Mouse (Mus musculus) ovary, adult 18-20 months (tissue): ENCODE measurements around the gene Fank1.
"Not testable (repeated sequence)": the region's sequence is repeated elsewhere in the genome, so short reads cannot be mapped to it uniquely, and the experiment has no call there.

Source experiments
- DNase-seq: peaks from one replicate; pipeline ENCODE4 v3.0.0; 2022; ENCODE audit warnings: low spot score, mixed read lengths

Fank1 gene

DNA sequence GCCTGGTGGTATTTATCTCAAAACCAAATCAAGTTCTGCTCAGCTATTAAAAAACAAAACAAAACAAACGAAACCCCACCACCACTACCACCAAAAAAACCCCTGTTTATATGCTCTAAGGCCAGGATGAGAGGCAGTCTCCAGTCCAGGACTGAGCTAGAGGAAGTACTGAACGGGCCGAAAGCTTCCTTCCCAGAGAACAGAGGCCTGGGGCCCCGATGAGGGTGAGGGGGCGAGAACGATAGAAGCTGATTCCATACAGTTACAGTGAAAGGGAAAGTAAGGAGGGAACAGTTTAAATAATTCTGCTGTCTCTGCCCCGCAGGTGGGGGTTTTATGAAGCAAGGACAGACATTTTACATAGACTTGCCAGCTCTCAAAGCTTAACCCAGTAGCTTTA lies 52.9 kb downstream of the Fank1 start:
- DNase-seq, result no peak

DNA sequence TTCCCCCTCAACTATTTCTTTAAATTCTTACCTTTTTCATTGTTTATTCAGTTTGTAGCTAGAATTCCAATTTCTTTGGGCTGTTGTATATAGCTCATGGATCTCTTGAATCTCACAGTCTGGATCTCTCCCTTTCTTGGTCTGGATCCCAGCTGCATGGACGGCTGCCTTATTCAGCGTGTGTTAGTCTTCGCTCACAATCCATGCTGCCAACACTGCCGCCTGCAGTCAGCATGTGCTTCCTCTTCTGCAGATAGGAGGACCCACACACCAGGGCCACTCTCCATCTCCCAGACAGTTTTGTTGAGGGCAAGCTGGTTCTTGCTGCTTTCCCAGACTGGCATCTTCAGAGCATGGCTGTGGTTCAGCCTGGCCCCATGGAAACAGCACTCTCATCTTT lies 62.9 kb downstream of the Fank1 start:
- no peak for DNase-seq

DNA sequence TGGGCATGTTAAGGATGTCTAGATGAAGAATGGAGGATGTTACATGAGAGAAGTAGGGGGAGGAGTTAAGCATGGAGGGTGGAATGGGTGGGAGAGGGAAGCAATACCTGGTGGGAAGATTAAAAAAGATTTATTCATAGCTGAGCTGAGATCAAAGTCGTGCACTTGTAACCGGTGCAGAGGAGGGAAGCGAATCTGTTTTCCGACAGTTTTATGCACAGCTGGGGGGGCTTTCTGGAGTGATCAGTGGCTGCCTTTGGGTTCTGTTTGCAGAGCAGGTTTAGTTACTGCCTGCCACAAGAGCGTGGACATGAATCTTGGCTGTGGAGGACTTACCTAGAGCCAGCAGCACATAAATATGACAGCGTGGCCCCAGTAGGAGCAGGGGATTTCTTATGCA lies 65.4 kb downstream of the Fank1 start:
- no peak for DNase-seq

DNA sequence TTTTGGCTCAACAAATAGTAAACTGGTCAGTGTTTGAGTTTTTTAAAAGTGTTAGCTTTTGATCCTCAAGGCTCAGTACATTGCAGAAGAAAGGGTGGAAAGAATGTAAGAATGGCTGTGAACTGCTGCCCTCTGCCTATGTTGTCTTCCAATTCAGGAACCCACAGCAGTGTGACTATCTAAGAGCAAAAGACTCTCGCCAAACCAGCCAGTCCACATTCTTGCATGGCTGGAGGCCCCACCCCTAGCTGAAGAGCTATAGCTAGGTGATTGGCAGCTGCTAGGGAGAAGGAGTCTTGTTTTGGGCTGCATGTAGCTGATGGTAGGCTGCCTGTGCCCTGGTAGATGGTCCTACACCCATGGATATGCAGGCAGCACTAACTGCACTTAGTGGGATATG lies 70.5 kb downstream of the Fank1 start:
- DNase-seq, result no peak

DNA sequence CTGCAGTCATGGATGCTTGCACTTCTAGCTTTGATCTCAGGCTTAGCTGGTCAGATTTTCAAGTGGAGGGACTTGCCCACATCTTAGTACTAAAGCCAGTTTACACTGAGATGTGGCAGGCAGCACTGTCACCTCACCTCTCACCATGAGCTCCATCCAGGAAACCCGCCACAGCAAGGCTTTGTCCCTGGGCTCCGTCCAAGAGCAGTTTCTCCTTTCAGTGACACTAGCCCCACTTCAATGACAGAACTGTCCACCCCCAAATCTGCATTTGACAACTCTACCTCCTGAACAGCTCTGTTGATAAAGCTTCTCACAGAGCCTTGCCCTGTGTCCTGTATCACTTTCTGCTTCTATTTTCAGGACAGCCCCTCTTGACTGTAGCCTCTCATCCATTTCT lies 71.5 kb downstream of the Fank1 start:
- no peak for DNase-seq

DNA sequence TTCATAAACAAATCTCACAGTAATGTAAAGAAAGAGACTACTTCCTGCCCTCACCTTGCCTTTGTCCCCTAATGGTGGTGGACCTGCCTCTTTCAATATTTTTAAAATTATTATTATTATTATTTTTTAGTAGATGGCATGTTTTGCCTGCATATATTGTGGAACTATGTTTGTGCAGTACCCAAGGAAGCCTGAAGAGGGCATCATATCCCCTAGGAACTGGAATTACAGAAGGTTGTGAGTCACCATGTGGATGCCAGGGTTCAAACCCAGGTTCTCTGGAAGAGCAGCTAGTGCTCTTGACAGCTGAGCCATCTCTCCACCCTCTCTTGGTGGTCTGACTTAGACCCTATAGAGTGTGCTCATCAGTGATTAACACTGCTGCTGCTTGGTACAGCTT lies 74.1 kb downstream of the Fank1 start:
- DNase-seq, result no peak

DNA sequence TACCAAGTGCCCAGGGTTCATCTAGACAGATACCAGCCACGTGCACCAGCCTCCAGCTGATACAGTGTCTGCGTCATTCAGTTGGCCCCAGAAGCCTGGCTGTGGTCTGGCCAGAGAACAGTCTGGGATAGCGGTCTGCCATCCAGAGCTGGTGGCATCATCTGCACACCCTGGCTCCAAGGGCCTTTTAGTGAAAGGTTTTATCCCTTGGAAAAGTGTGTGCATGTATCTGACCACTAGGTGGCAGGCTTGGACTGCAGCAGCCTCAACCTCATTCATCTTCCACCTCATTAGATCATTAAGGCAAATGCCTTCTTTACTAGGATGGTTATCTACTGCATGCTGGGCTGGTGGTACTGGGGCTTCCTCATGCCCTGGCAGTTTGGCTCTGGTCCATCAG lies 79.6 kb downstream of the Fank1 start:
- peak; percentile 47 for DNase-seq

DNA sequence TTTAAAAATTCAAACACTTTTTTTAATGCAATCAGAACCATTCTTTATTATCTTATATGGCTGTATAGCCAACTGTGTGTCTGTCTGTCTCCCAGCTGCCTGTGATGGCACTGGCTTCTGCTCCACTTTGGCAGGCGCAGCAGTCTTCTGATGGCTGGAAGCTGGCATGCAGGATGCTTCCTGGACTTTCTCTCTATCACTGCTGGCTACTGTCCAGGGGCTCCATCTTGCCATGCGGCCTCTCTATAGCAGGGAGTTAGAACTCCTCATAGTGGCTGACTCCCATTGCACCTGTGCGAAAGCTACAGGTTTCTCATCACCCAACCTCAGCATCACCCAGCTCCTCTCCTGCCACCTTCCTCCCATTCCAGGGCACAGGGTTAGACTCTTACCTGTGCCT lies 81.8 kb downstream of the Fank1 start:
- no peak for DNase-seq

DNA sequence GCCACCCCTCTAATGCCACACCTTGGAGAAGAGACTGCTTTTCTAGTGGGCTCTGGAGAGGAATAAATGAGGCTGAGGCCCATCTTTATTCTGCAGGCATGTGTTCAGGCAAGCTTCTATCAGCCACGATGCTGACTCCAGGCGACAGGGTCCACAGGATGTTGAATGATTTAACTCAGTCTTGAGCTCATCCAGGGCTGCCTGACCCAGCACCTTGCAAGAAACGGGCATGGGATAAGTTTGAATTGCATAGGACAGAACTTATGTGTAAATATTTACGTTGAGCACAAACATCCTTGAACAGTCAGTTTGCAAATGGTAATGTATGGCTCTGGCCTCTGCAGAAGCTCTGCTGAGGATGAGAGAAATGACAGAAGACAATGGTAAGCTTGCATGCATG lies 82.9 kb downstream of the Fank1 start:
- DNase-seq, result no peak

DNA sequence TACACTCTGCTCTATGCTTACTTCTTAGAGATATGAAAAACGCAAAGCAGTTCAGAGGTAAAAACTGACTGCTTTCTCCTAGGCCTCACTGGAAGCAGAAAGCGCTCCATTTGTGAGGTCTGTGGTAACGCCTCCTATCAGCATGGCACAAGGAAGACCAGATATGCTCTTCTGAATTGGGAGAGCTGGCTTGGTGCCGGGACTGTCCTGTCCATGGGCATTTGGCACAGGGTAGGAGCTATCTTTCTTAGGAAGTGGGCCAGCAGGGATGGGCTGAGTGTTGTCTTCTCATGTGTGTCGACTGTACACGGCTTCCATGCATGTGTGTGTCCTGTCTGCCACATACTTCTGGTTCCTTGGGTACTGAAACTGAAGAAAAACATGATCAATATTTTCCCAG lies 85.6 kb downstream of the Fank1 start:
- peak; percentile 34 for DNase-seq

DNA sequence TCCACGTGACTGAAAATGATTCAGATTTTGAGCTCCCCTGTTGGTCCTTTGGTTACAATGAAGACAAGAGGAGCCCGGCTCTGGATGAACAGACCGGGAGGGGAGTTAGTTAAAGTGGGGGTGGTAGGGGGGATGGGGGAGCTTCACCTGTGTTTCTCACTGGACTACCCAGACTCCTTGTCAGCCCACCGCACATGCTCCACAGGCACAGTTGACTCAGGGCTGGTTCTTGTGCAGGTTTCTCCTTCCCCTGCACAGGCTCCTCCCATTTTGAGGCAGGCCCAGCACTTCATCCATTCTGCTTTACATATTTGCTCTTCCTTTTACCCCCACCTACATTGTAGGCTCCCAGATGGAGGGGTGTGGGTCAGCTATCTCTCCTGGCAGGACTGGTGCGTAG lies 86.1 kb downstream of the Fank1 start:
- DNase-seq, result no peak

DNA sequence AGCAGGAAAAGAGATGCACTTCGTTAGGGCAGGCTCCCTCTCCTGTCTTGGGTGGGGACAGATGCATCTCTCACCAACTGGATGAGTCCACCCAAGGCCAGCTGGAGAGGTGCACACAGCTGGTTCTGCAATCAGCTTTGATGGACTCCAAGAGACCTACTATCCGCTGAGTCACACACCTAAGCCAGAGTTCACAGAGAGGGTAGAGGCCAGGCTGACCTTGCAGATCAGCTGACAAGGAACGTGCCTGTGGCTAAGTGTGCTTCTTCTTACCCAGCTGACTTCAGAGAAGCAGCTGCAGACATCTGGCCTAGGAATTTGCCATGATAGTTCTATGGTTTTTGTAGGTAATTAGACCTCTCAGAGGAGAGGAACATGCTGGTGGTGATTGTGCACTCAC lies 86.5 kb downstream of the Fank1 start:
- DNase-seq, result no peak

DNA sequence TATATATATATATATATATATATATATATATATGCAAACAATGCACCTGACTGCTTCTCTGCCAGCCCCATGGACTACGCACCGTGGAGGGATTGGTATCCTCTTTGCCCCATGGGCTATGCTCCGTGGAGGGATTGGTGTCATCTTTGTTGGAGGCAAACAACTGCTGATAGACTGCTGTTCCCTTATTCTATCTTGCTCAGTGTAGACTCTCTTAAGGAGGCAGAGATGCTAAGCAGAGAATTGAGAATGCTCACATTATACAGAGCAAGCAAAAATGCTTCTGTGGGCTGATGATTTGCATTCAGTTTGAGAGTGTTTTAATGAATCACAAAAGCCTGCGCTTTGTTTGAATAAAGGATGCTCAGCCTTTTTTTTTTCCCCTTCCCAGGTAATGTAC lies 87.0 kb downstream of the Fank1 start:
- DNase-seq, result no peak

DNA sequence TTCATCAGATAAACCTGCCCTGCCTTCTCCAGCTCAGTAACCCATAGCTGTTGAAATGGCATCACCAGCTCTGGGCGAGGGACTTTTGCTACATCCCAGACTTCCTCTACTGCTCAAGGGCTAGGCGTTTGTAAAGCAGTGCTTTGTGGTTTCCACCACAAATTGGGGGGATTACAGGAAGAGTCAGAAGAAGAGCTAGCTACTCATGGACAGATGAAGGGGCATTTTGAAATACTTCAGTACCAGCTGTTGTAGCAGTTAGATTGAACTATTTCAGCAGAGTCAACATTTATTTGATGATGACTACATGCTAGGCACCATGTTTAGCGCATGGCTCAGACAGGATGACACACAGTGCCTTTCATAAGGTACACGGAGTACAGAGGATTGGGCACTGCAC lies 93.6 kb downstream of the Fank1 start:
- DNase-seq, result no peak

DNA sequence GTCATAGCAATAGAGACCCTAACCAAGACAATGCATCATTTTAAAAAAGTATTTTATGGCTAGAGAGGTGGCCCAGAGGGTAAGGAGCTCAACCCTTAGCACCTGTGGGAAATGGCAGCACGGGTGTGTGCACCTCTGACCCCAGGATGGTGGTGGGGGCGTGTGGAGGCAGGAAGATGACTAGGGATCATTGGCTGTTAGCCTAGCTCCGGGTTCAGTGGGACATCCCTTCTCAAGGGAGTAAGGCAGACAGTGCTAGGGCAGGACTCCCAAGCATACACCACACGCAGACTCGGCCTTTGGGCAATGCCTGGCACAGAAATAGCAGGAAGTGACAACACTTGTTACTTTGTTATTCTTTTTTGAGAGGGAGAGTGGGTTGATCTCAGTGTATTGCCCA lies 96.0 kb downstream of the Fank1 start:
- DNase-seq, result no peak

DNA sequence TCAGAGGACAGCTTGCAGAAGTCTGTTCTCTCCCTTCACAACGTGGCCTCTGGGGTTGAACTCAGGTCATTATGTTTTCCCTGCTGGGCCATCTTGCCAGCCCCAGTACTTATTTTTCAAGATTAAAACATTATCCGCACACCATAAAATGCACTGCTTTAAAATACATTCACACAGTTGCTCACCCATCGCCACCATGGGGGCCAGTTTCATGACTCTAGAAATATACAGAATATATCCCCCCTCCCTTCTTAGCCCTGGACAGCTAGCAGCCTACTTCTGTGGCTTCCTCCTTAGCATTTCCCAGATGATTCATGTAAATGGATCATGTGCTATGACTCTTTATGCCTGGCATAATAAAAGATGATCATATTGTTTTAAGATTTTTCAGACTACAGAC lies 99.5 kb downstream of the Fank1 start:
- DNase-seq, result no peak

DNA sequence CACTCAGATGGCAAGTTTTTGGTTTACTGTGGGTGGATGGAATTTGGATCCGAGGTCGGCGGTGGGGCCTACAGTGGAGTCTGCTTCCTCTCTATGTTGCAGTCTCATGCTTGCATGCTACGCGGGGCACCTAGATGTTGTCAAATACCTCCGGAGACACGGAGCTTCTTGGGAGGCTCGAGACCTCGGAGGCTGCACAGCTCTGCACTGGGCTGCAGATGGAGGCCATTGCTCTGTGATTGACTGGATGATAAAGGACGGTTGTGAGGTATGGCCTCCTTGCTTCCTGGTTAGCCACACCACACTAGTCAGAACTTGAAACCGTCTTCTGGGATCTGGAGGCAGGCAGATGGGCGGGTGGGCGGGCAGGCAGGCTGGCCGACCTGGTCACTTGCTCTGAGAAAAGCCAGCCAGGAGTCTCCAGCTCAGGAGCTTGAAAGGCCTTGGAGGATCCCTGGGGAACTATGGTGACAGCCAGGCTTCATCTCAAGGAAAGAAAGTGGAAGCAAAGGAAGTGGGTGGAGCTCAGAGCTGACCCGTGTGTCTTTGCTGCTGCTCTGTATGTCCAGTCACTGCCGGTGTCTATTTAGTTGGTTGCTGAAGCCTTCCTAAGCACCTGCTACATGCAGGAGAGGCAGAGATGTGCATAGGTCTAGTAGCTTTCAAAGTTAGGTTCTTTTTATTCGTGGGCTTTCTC lies 100.1 kb downstream of the Fank1 start:
- no peak for DNase-seq

DNA sequence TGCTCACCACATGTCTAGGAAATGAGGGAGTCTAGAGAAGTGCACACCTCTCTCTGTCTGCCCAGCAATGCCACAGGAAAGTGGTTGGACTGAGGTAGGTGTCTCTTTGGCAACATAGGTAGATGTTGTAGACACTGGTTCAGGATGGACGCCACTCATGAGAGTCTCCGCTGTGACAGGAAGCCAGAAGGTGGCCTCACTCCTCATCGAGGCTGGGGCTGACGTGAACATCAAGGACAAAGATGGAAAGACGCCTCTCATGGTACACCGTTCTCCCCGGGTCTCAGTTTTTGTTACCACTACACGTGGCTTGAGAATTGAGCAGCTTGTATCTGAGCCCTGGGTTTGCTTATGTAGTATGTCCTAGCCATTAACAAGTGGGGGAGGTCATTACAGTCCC lies 103.1 kb downstream of the Fank1 start:
- no peak for DNase-seq

DNA sequence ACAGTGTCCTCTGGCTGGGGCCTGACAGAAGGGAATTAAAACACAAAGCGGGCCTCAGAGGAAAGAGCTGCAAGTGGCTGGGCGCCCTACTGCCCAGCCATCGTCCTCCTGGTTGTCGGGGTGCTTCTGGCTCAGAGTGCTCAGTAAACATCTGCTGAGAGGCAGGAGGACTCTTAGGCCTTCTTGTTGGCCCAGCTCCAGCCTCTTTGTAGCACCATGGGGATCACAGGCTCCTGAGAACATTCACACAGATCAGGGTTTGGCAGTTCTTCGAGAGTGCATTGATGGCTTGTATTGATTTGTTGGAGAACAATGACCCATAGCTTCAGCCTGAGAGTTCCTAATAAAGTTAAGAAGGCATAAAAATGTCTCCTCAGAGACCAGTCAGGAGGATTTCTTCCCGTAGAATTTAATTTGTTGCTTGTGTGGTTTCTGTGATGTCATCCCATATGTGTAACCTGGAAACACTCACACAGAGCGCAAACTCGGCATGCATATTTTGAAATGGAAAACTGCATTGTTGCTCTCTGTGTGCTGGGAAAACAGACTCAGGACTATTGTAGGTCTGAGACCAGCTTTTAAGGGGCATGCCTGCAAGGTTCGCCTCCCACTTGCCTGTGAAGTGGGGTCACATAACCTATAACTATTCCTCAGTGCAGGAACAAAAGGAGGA lies 108.2 kb downstream of the Fank1 start:
- DNase-seq, result not testable (repeated sequence)

DNA sequence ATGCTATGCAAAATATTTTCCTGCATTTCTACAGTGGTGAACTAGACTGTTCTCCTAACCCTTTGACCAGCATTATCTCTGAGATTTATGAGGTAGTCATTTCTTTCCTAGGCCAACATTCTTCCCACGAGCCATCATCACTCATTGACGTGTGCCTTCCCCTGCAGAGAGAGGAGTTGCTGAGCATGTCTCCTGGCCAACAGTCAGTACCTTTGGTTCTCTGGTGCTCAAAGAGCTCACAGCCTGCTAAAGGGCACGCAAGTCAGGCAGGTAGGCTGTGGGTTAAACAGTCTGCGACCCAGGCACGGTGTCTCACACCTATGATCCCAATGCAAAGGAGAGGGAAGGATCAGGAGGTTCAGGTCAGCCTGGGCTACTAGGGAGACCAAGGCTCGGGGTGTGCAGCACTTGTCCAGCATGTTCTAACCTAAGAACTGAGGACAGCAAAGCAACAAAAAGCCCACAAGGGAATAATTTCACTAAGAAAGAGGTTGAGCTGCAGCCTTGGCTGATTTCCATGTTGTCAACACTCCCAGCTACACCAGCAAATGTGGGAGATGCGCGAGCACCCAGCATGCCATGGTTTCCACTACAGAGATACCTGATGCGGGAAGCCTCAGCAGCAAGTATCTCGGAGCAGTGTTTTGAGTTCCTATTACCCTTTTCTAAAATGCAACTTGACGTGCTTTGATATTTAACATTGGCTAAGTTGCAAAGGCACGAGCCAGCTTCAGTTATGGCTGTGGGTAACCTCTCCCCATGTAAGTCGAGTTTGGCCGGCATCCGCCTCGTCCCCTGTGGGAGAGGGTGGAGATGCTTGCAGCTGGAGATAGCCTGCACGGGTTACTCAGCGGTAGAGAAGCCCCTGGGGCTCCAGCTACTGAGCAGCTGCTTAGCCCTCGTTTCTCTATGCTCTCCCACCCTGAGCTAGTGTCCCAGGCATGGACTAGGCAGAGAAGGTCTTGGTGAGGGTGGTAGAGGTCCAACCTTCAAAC lies 112.6 kb downstream of the Fank1 start:
- DNase-seq, result no peak

DNA sequence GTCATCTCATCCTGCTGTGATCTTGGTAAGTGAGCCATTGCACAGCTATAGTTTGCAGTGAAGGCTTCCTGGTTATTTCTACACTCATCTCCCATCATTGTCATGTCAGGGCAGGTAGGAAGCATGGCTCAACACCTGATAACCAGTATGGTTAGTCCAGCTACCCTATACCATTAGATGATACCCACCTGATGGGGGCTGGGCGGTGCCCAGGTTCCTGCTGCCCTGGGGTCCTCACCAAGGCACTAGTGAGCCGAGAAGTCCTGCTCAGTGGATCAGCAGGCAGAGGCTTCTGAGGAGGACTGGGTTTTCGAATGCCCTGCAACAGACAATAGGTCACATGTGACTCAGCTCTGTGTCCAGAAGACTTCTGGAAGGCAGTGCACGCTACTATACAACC lies 113.3 kb downstream of the Fank1 start:
- no peak for DNase-seq

DNA sequence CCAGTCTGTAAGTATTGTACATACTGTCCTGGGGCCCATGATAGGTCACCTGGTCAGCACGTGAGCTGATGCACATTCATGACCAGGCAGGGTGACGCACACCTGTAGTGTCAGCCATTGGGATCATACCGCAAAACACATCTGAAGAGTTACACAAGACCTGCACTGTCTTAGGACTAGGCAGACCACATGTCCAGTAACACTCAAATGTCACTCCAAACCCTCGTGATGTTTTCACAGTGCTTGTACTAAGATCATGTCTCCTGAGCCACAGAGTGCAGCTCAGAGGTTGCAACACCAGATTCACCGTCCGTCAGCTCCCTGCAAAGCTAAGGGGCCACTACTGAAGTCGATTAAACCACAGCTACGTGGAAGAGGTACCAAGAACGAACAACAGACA lies 114.6 kb downstream of the Fank1 start:
- no peak for DNase-seq

DNA sequence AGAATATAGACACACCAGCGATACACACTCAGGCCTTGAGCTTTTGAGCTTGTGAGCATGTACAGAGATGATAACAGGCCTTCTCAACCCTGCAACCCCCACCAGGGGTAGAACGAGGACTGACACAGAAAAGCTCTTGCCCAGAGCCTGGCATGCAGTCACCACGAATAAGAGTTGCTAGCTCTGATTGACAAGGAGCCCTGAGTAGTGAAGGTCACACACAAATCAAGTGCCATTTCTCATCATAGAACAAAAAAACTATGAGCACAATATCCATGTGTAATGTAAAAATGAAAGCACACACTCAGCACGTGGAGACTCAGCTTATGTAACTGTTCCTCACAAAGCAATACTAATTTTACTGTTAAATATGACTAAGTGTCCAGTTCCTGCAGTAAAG lies 115.1 kb downstream of the Fank1 start:
- DNase-seq, result no peak
